Mouse (Mus musculus) heart, embryonic 11.5 days (tissue): ENCODE measurements around the gene Srcin1. TPM values are rescaled to one million over a fixed set of nuclear protein-coding genes. Genes with fewer than 3 reads are reported as not detected.
A peak's percentile ranks its signal among the peaks of the same experiment; 100 is the strongest.

Source experiments
- ATAC-seq: fragments of 200-750 bp; cut with Nextera tagmentation; replicated peaks from 2 replicates; pipeline ENCODE4 v1.8.0; 2017; ENCODE audit warnings: moderate library complexity; ENCODE audit not compliant: insufficient number of reproducible peaks, low FRiP score, low TSS enrichment
- H3K27ac ChIP-seq: fragments of 300-500 bp; sonication (generic); 2 replicates; pipeline ENCODE4 v1.5.1; 2014; ENCODE audit warnings: mild to moderate bottlenecking, low read depth, low read length
- H3K27me3 ChIP-seq: fragments of 300-500 bp; sonication (generic); 2 replicates; pipeline ENCODE4 v1.6.1; 2014; ENCODE audit warnings: mild to moderate bottlenecking, low read length, mixed read lengths; ENCODE audit not compliant: control insufficient read depth, insufficient read depth
- H3K36me3 ChIP-seq: fragments of 300-500 bp; sonication (generic); 2 replicates; pipeline ENCODE4 v1.6.1; 2014; ENCODE audit warnings: mild to moderate bottlenecking, low read length, moderate library complexity, mixed read lengths; ENCODE audit not compliant: control insufficient read depth, insufficient read depth
- H3K4me1 ChIP-seq: fragments of 300-500 bp; sonication (generic); 2 replicates; pipeline ENCODE4 v1.6.1; 2014; ENCODE audit warnings: low read length; ENCODE audit not compliant: control insufficient read depth, insufficient read depth
- H3K4me2 ChIP-seq: fragments of 300-500 bp; sonication (generic); 2 replicates; pipeline ENCODE4 v1.6.1; 2014; ENCODE audit warnings: mild to moderate bottlenecking, moderate library complexity
- H3K4me3 ChIP-seq: fragments of 300-500 bp; sonication (generic); 2 replicates; pipeline ENCODE4 v1.5.1; 2014; ENCODE audit warnings: low read depth, low read length
- H3K9ac ChIP-seq: fragments of 300-500 bp; sonication (generic); 2 replicates; pipeline ENCODE4 v1.6.1; 2014; ENCODE audit warnings: mild to moderate bottlenecking, low read depth, low read length, moderate library complexity
- H3K9me3 ChIP-seq: fragments of 300-500 bp; sonication (generic); replicated peaks from 2 replicates; pipeline ENCODE4 v1.6.1; 2016; ENCODE audit warnings: low read length; ENCODE audit not compliant: control insufficient read depth
- WGBS: fragments of 180-500 bp; shearing (Covaris S2); extraction: QIAGEN DNeasy Blood & Tissue Kit; methylation state at CpG from one replicate; pipeline ENCODE4 v1.1.7; 2014; ENCODE audit not compliant: insufficient replicate concordance; 5-methylcytosine and 5-hydroxymethylcytosine counted together
- polyA plus RNA-seq: library from polyadenylated mRNA; unstranded; fragments of >200 nt; fragmentation: Nextera tagmentation; extraction: Ambion mirVana; gene quantifications from 2 replicates; pipeline ENCODE4 v1.2.1, GENCODE M21; 2014

The Srcin1 gene
- polyA plus RNA-seq, 1 experiment from 2014 or later: 0.23 TPM

DNA sequence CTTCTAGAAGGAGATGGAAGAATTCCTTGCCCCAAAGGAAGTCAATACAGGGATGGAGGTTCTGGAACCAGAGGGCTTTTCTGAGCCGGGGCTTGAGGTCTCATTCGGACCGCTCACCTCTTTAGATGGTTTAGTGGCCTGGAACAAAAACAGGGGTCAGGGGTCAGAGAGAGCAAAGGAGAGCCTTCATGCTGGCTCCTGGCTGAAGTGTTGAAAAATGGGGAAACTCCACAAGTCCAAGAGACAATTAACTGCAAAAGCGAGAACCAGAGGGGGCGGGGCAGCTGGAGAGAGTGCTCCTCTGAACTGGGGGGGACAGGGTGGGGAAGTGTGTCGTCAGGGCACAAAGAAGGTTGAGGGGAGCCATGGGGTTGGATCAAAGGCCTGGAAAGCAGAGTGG lies 63.5 kb downstream of the Srcin1 start:
- Histone ChIP-seq H3K27ac (no peak overlapping the region), H3K9me3 (no peaks in the 10 kb centered on the region), H3K36me3 (no peaks in the 10 kb centered on the region), H3K27me3 (no peaks in the 10 kb centered on the region), H3K9ac (no peak overlapping the region), H3K4me2 (peak overlapping the region; percentile 37; the same call in 1 of the 2 replicates), H3K4me1 (no peaks in the 10 kb centered on the region; the same call in 1 of the 2 replicates), H3K4me3 (no peak overlapping the region)
- ATAC-seq: no peak
- WGBS: 75% methylated on average over 6 of the region's 6 CpGs

DNA sequence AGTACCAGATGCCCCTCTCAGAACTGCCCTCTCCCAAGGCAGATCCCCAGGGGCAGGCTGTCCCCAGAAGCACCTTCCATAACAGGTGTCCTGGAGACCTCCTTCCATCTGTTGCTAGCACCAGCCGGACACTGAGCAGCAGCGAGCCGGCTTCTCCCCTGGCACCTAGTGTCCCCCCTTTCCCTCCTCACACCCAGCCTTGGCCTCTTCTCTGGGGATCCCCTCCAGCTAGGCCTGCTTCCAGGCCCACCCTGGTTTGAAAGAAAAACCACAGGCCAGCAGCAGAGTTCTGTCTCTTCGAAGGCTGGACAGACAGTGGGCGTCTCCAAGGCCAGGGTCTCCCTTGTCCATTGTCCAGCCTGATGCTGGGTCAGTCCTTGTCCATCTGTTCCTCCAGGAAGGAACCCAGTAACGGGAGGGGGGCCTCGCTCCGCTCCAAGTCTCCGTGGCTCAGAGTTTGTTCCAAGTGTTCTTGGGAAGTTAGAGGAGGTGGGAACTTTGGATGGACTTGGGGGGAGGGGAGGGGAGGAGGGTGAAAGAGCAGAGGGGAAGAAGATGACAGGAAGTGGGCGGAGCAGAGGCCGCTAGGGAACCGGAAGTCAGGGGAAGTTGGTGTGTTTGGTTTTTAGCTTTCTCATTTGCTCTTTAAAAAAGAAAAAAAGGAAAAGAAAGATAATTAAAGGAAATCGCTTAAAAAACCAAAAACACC lies 64.2 kb downstream of the Srcin1 start:
- Histone ChIP-seq H3K27ac (peak overlapping the region; percentile 73), H3K4me2 (peak overlapping the region; percentile 47), H3K4me3 (no peak overlapping the region; the same call in 1 of the 2 replicates), H3K4me1 (no peaks in the 10 kb centered on the region; the same call in 1 of the 2 replicates), H3K36me3 (no peaks in the 10 kb centered on the region), H3K9ac (peak overlapping the region; percentile 54; the same call in 1 of the 2 replicates), H3K27me3 (no peaks in the 10 kb centered on the region), H3K9me3 (no peaks in the 10 kb centered on the region)
- WGBS: 49% methylated on average over 13 of the region's 13 CpGs
- peak; percentile 44; the same call in 1 of the 2 replicates for ATAC-seq

DNA sequence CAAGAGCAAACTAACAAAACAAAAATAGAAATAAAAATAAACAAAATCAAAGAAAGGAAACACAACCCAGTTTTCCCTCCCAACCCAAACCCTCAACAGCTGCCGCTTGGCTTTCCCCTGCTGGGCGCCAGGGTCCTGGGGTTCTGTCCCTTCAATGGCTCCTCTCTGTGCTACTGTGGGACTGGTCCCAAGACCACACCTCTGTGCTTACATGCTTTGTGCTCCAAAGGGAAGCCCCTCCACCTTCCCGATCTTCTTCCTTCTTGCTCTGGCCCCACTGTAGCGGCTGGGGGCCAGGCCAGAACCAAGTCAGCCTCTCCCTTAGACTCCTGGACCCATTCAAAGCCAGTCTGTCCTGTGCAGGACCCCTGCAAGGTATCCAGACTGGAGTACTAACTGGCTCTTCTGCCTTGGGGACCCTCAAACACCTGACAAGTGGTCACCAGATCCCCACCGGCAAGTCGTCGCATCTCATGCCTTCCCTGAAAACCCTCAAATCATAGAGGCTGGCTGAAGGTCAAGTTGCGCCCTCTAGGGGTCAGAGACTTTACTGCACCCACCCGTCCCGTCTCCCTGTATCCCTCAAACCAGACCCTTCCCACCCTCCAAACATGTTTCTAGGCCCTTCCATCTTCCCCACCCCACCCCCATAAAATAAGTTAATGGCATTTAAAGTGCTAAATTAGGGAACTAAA lies 64.9 kb downstream of the Srcin1 start:
- ATAC-seq: no peak
- Histone ChIP-seq H3K36me3 (no peaks in the 10 kb centered on the region), H3K4me1 (no peaks in the 10 kb centered on the region; the same call in 1 of the 2 replicates), H3K27me3 (no peaks in the 10 kb centered on the region), H3K9ac (no peak overlapping the region), H3K9me3 (no peaks in the 10 kb centered on the region), H3K27ac (peak overlapping the region; percentile 73), H3K4me2 (peak overlapping the region; percentile 47; the same call in 1 of the 2 replicates), H3K4me3 (no peak overlapping the region)
- WGBS: 28% methylated on average over 10 of the region's 10 CpGs

DNA sequence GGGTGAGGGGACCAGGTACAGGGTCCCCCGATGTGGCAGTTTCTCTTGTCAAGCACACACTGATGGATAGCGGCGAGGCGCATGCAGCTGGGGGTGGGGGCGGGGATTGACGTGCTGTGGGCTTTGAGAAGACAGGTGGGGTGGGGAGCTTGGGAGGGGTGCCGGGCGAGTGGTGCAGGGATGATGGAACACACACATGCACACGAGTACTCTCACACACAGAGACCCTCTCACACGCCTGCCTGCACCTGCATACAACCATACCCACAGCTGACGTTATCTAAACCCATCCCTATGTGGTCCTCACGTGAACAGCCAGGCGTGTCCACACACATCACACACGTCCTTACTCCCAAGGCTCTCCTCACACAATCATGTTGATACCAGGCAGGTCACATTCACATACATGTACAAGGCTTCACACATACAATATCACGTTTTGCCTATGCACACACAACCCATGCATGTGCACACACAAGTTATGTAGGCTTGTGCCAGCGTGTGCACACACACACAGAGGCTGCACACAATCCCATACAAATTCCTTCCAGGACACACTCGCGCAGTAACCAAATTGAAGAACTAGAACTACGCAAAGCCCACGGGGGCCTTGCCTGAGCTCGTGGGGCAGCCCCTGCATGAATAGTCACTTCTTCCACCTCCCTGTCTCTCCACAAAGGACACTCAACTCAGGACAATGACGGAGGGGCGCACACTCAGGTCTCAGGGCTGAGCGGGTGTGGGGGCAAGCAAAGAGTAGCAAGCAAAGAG lies 66.1 kb downstream of the Srcin1 start:
- no peaks in the 10 kb centered on the region; the same call in 1 of the 2 replicates for H3K4me1 ChIP-seq
- H3K36me3 ChIP-seq: no peaks in the 10 kb centered on the region
- no peak for ATAC-seq
- H3K9me3 ChIP-seq: no peaks in the 10 kb centered on the region
- no peaks in the 10 kb centered on the region for H3K27me3 ChIP-seq
- no peak overlapping the region for H3K9ac ChIP-seq
- H3K27ac ChIP-seq: no peak overlapping the region
- no peak overlapping the region for H3K4me2 ChIP-seq
- WGBS: 69% methylated on average over 24 of the region's 24 CpGs
- no peak overlapping the region for H3K4me3 ChIP-seq

DNA sequence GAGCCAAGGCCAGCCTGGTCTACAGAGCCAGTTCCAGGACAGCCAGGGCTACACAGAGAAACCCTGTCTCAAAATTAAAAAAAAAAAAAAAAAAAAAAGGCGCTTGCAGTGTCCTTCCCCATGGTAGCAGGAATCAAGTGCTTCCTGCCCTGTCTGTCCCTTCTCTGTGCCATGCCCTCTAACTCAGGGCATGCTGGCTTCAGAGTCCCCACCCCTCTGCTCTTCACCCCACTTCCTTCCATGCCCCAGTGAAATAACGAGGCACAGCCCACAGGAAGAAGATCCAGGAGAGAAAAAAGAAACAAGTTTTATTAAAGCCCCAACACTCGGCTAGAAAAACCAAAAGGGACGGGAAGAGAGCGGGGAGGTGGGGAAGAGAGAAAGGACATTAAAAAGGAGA lies 66.9 kb downstream of the Srcin1 start:
- Histone ChIP-seq H3K9me3 (no peaks in the 10 kb centered on the region), H3K4me1 (no peaks in the 10 kb centered on the region; the same call in 1 of the 2 replicates), H3K4me2 (no peak overlapping the region), H3K27me3 (no peaks in the 10 kb centered on the region), H3K9ac (no peak overlapping the region), H3K4me3 (no peak overlapping the region), H3K36me3 (no peaks in the 10 kb centered on the region), H3K27ac (no peak overlapping the region)
- 48% methylated on average over 5 of the region's 5 CpGs for WGBS
- no peak for ATAC-seq

DNA sequence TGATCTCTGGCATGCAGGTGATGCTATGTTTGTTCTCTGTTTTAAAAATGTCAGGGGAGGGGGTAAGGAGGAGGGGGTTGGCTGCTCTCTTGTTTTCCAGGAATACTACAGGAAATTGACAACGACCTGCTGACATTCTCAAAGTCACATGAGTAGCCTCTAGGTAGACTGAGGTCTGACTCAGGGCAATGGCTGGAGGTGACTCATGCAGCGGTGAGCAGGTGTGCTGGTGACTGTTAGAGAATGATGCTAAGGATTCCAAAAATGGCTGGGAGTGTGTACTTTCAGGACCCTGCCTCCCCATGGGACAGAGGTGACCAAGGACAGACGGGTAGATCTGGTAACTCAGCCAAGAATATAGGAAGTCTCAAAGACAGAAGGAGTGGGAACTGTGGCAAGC lies 67.8 kb downstream of the Srcin1 start:
- H3K27me3 ChIP-seq: no peaks in the 10 kb centered on the region
- no peak overlapping the region for H3K4me2 ChIP-seq
- H3K4me3 ChIP-seq: no peak overlapping the region
- H3K4me1 ChIP-seq: no peaks in the 10 kb centered on the region; the same call in 1 of the 2 replicates
- no peak overlapping the region for H3K27ac ChIP-seq
- no peak overlapping the region for H3K9ac ChIP-seq
- no peaks in the 10 kb centered on the region for H3K36me3 ChIP-seq
- WGBS: 68% methylated on average over 3 of the region's 3 CpGs
- ATAC-seq: no peak
- no peaks in the 10 kb centered on the region for H3K9me3 ChIP-seq

DNA sequence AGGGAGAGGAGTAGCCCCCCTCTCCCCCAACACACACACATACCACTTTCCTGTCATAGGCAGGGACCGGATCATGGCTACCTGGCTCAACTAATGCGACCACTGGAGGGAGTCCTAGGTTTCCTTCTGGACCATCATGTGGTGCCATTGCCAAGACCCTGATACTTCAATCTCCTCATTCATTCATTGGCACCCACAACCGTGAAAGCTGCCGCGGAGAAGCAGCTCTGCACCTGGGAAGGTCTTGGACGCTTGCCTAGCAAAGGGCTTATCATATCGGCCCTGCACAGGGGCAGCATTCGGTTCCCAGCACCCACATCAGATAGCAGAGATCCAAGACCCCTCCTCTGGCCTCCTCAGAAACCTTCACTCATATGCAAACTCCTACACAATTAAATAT lies 69.7 kb downstream of the Srcin1 start:
- Histone ChIP-seq H3K27ac (no peak overlapping the region), H3K4me1 (no peaks in the 10 kb centered on the region), H3K9me3 (no peaks in the 10 kb centered on the region), H3K9ac (no peak overlapping the region), H3K36me3 (no peaks in the 10 kb centered on the region), H3K4me3 (no peak overlapping the region), H3K27me3 (0 out of 2 replicates have a peak, but pooled peaks cover 2% of the 10 kb centered on the region), H3K4me2 (no peak overlapping the region)
- 45% methylated on average over 8 of the region's 8 CpGs for WGBS
- no peak for ATAC-seq

DNA sequence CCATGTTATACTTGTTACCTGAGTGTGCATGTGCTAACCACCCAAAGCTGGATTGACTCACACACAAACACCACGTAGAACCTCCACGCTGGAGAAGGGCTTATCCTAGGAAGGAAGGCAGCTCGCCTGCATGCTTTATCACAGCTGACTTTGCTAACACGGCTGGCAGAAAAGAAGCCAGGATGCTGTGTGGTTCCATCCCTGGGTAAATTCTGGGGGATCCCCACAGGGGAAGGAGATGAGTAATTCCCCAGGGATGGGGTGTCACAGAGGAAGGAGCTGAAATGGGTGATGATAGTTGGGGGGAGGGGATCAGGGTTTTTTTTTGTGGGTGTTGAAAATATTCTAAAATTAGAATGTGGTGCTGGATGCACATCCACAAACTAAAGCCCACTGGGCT lies 70.2 kb downstream of the Srcin1 start:
- Histone ChIP-seq H3K9ac (no peak overlapping the region), H3K4me3 (no peak overlapping the region), H3K4me1 (no peaks in the 10 kb centered on the region; the same call in 1 of the 2 replicates), H3K4me2 (no peak overlapping the region), H3K36me3 (peaks cover 3% of the 10 kb centered on the region; the same call in 1 of the 2 replicates), H3K27ac (no peak overlapping the region), H3K9me3 (no peaks in the 10 kb centered on the region), H3K27me3 (peaks cover 5% of the 10 kb centered on the region; the same call in 1 of the 2 replicates)
- WGBS: 57% methylated on average over 4 of the region's 4 CpGs
- no peak for ATAC-seq
